Mouse (Mus musculus) E14TG2a.4 (cell line): ENCODE data around the gene Pcif1.
A peak's percentile ranks its signal among the peaks of the same experiment; 100 is the strongest.
"Not testable (repeated sequence)": the region's sequence is repeated elsewhere in the genome, so short reads cannot be mapped to it uniquely, and the experiment has no call there.

Experiments used
- H3K27me3 ChIP-seq: 2 replicates; pipeline ENCODE4 v1.6.1; 2014; ENCODE audit warnings: low read length, control low read depth; ENCODE audit not compliant: insufficient read depth
- H3K36me3 ChIP-seq: 2 replicates; pipeline ENCODE4 v1.6.1; 2014; ENCODE audit warnings: low read length, control low read depth; ENCODE audit not compliant: insufficient read depth
- H3K4me1 ChIP-seq: replicated peaks from 2 replicates; pipeline ENCODE4 v1.6.1; 2014; ENCODE audit warnings: low read depth, low read length, control low read depth
- H3K4me3 ChIP-seq: replicated peaks from 2 replicates; pipeline ENCODE4 v1.5.1; 2014; ENCODE audit warnings: mild to moderate bottlenecking, low read length
- H3K9me3 ChIP-seq: 2 replicates; pipeline ENCODE4 v1.6.1; 2014; ENCODE audit warnings: low read length, control low read depth
- CTCF ChIP-seq: conservative IDR thresholded peaks from 2 replicates; pipeline ENCODE4 v1.5.1; 2014; ENCODE audit warnings: low read length
- NANOG ChIP-seq: IDR thresholded peaks from 2 replicates; pipeline ENCODE4 v1.6.1; 2014; ENCODE audit warnings: borderline replicate concordance, low read length, mixed read lengths
- POU5F1 ChIP-seq: IDR thresholded peaks from 2 replicates; pipeline ENCODE4 v1.6.1; 2014; ENCODE audit warnings: low read length, borderline replicate concordance

Pcif1 gene

DNA sequence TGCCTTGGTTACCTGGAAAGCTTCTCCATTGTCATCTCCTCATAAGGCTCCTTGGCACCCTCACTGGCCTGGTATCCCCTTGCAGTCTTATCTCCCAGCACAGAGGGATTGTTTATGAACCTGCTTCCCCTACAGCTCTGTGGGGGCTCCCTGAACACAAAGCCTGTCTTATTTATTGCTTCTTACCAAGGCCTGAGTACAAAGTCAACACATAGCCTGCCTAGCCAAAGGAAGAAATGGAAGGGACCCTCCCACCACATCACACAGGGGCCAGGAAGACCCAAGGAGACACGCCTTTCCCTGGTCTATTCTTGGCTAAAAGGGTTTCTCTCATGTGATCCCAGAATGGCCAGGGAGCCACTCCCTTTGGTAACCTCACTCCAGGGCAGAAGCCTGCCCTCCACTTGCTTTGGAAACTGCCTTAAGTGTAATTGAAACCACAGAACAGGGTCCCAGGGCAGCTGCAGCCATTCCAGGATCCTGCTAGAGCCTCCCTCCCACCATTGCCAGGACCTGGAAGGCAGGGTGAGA lies 4.8 kb upstream of the Pcif1 start:
- no peaks in the 10 kb centered on the region for H3K27me3 ChIP-seq
- H3K4me3 ChIP-seq = peak overlapping the region; percentile 45
- H3K9me3 ChIP-seq = no peaks in the 10 kb centered on the region
- TF ChIP-seq CTCF (no peak), POU5F1 (no peak), NANOG (no peak)
- peaks cover 8% of the 10 kb centered on the region for H3K36me3 ChIP-seq
- H3K4me1 ChIP-seq = peaks cover 78% of the 10 kb centered on the region

DNA sequence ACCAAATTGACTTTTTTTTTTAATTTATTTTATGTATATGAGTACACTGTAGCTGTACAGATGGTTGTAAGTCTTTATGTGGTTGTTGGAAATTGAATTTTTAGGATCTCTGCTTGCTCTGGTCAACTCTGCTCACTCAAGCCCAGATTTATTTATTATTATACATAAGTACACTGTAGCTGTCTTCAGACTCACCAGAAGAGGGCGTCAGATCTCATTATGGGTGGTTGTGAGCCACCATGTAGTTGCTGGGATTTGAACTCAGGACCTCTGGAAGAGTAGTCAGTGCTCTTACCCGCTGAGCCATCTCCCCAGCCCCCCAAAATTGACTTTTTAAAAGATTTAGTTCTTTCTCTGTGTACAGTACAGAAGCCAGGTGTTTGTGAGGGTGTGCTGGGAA lies 3.5 kb upstream of the Pcif1 start:
- H3K4me1 ChIP-seq = peaks cover 70% of the 10 kb centered on the region
- not testable (repeated sequence) for H3K4me3 ChIP-seq, H3K9me3 ChIP-seq, H3K27me3 ChIP-seq, H3K36me3 ChIP-seq

DNA sequence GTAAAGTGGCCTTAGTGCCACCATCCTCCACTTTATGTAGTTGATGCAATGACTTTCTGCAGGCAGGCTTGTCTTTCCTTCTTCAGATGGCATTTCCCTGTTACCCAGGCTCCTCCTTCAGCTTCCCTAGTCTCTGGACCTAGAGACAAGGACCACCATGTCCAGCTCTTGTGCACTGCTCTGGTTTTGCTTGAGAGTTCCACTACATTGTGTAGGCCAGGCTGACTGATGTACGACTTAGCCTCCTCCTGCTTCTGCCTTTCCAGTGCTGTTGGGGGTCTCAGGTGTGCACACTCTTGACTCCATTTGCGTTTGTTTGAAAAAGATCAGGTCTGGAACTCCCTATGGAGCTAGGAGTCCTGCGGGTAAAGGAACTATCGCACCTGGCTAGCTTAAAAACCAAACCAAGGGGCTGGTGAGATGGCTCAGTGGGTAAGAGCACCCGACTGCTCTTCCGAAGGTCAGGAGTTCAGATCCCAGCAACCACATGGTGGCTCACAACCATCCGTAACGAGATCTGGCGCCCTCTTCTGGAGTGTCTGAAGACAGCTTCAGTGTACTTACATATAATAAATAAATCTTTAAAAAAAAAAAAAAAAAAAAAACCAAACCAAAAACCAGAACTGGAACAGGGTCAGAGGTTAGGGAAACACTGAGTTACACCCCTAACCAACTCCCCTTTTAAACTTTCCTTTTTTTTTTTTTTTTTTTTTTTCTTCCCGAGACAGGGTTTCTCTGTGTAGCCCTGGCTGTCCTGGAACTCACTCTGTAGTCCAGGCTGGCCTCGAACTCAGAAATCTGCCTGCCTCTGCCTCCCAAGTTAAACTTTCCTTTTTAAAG lies 1.5 kb upstream of the Pcif1 start:
- Histone ChIP-seq H3K4me1 (peaks cover 71% of the 10 kb centered on the region), H3K36me3 (peaks cover 11% of the 10 kb centered on the region), H3K4me3 (peak overlapping the region; percentile 96)
- peak; percentile 17; the same call in 1 of the 2 replicates for TF ChIP-seq CTCF
- not testable (repeated sequence) for H3K9me3 ChIP-seq, H3K27me3 ChIP-seq

DNA sequence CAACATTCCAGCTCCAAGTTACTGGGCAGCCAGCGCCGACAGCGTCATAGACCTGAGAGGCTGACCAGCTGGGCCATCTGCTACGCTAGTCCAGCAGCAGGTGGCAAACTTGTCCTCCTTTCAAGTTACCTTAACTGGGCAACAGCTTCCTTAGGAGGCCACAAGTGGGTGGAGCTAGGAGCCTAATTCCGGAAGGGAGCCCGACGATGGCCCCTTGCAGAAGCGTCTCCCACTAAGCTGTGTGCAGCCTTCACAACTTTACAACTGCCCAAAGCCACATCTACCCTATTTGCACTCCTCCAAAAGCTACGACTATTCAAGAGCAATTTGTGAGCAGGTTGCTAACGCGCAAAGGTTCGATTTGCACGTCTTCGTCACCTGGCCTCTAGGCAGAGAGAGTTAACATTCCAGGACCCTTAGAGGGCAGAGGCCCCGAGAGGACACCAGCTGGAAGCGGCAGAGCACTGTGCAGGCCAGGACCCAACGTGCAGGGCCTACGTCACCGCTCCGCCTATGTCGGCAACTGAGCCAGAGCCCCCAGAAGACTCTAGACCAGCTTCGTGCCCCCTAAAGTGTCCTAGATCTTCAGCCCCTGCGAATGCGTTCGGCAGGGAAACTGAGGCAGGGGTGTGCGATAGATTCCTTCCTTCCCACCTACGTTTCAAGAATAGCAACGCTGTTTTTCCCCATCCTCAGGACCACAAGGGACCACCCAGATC lies 436 bp upstream of the Pcif1 start:
- Histone ChIP-seq H3K4me1 (peaks cover 72% of the 10 kb centered on the region), H3K4me3 (peak overlapping the region; percentile 96)
- no peak for TF ChIP-seq NANOG
- no peak for TF ChIP-seq CTCF
- TF ChIP-seq POU5F1 = no peak

DNA sequence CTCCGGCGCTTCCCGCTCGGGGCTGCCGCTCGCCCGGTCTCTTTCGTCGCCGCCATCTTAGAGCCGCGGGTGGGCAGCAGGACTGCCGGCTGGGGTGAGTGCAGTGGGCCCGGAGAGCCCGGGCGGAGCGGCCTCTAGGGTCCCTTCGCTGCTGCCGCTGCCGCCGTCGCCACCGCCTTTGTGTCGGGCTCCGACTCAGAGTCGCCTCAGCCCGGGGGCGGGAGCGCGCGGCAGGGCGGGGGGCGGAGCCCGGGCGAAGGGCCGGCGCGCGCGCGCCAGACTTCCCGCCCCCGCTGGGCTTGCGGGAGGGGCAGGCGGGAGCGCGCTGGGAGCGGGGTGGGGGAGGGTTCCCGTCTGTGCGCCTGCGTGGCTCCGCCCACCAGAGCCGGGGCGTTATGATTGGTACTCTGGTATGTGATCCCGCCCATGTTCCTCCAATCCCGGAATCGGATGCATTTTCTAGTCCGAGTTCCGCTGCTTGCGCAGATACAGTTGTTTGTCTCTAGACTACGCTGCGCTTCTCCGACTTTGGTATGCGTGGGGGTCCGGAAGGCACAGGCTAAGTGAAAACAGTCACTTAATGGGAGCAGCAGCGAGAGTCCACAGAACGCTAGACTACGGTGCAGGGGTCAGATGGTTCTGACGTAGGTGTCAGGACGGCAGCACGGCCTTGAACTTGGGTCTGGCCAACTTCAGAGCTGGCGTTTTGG lies 619 bp downstream of the Pcif1 start:
- peaks cover 68% of the 10 kb centered on the region for H3K4me1 ChIP-seq
- H3K36me3 ChIP-seq = peaks cover 33% of the 10 kb centered on the region
- TF ChIP-seq NANOG = no peak
- TF ChIP-seq POU5F1 = no peak
- TF ChIP-seq CTCF = no peak
- no peaks in the 10 kb centered on the region for H3K27me3 ChIP-seq
- peak overlapping the region; percentile 96 for H3K4me3 ChIP-seq
- no peaks in the 10 kb centered on the region for H3K9me3 ChIP-seq

More for the DNA sequence above, 436 bp upstream of the Pcif1 start:
- no peaks in the 10 kb centered on the region for H3K27me3 ChIP-seq
- no peaks in the 10 kb centered on the region for H3K9me3 ChIP-seq
- peaks cover 22% of the 10 kb centered on the region for H3K36me3 ChIP-seq

DNA sequence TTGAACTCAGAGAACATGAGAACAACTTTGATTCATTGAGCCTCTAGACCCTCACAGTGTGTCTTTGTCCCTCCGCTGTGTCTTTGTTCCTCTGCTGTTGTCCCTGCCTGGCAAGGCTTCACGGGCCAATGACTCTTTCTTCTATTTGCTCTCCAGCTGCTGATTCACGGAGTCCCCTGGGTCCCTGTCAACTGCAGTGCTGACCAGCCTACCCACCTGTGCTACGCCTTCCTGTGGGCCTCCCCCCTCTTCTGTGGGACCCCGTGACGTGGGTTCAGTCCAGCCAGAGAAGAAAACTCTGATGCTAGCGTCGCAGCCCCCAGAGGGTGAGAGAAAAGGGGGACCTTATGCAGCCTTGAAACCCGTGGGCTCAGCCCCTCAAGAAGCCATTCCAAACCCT lies 3.5 kb downstream of the Pcif1 start:
- Histone ChIP-seq H3K9me3 (no peaks in the 10 kb centered on the region), H3K4me1 (peaks cover 63% of the 10 kb centered on the region), H3K36me3 (peaks cover 53% of the 10 kb centered on the region), H3K4me3 (no peak overlapping the region), H3K27me3 (no peaks in the 10 kb centered on the region)
- TF ChIP-seq CTCF (no peak), POU5F1 (no peak), NANOG (no peak)

DNA sequence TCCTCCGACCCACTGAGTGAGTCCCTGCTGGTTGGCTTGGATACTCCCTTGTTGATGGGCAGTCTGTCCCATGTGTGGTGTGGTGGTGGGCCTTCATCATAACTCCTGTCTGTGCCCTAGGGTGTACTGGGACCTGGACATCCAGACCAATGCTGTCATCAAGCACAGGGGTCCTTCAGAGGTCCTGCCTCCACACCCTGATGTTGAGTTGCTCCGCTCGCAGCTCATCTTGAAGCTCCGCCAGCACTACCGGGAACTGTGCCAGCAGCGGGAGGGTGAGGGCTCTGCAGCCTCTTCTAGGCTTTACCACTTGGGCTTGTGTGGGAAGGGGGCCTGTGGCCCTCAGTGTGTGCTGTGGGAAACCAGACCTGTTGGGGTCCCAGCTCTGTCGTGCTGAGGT lies 6.7 kb downstream of the Pcif1 start:
- Histone ChIP-seq H3K9me3 (no peaks in the 10 kb centered on the region), H3K4me3 (no peak overlapping the region), H3K27me3 (no peaks in the 10 kb centered on the region), H3K36me3 (peaks cover 85% of the 10 kb centered on the region), H3K4me1 (peaks cover 81% of the 10 kb centered on the region)
- TF ChIP-seq NANOG = no peak
- TF ChIP-seq POU5F1 = no peak
- no peak for TF ChIP-seq CTCF

DNA sequence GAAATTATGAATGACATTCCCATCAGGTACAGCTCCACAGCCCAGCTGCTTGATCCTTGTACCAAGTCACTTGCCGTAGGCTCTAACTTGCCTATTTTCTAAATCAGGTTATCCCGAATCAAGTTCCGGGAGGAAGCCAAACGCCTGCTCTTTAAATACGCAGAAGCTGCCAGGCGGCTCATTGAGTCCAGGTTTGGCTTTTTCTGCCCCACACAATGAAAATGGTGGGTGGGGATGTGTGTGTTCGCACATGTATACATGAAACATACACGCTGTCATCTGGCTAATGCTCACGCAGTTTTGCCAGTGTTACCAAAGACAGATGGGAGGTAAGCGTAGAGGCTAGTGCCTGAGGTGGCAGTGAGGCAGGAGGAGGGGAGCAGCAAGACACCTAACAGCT lies 7.5 kb downstream of the Pcif1 start:
- peaks cover 81% of the 10 kb centered on the region for H3K4me1 ChIP-seq
- no peak for TF ChIP-seq CTCF
- no peak for TF ChIP-seq NANOG
- TF ChIP-seq POU5F1 = no peak
- no peak overlapping the region for H3K4me3 ChIP-seq
- no peaks in the 10 kb centered on the region for H3K27me3 ChIP-seq
- no peaks in the 10 kb centered on the region for H3K9me3 ChIP-seq
- H3K36me3 ChIP-seq = peaks cover 93% of the 10 kb centered on the region

DNA sequence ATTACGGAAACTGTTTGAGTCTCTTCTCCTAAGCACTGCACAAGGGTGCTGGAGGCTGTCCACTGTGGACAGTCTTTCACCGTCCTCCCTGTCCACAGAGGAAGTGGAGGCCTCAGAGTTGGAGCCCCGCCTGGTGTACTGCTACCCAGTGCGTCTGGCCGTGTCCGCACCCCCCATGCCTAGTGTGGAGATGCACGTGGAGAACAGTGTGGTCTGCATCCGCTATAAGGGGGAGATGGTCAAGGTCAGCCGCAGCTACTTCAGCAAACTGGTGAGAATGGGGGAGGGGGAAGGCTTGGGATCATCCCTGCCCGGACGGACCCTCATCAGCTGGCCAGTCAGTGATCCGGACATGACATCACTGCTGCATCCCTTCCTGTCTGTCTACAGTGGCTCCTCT lies 9.9 kb downstream of the Pcif1 start:
- Histone ChIP-seq H3K9me3 (no peaks in the 10 kb centered on the region), H3K27me3 (no peaks in the 10 kb centered on the region), H3K4me3 (0 out of 2 replicates have a peak overlapping the region, but pooled peaks have one; percentile 4), H3K36me3 (peaks cover 100% of the 10 kb centered on the region), H3K4me1 (peaks cover 78% of the 10 kb centered on the region)
- no peak for TF ChIP-seq NANOG
